Mouse (Mus musculus): ENCODE measurements around the gene Macf1. TPM values are rescaled to one million over a fixed set of nuclear protein-coding genes. Genes with fewer than 3 reads are reported as not detected.

Gene Macf1
- polyA plus RNA-seq, 1 experiment = 88.5 TPM

GRCm38 (mm10) chr4:123560896-123561295 lies 123.3 kb downstream of the Macf1 start:
- Histone ChIP-seq H3K4me2 (ENCODE audit: low read depth) (no peak overlapping the region), H3K4me3 (no peak overlapping the region), H3K36me3 (ENCODE audit: control insufficient read depth, insufficient read depth) (no peaks in the 10 kb centered on the region), H3ac (ENCODE audit: control insufficient read depth, insufficient read length) (no peak overlapping the region), H3K27me3 (ENCODE audit: control insufficient read depth, insufficient read depth, insufficient read length) (no peaks in the 10 kb centered on the region), H3K79me2 (ENCODE audit: control insufficient read depth, insufficient read depth) (peaks cover 83% of the 10 kb centered on the region)
- TF ChIP-seq MYOG (IDR thresholded peaks at IDR 0.05; ENCODE audit: control insufficient read depth in 1 of 3, insufficient read depth in 1 of 3, insufficient read length in 2 of 3, low read depth in 2 of 3) (no peak), MYOD1 (IDR thresholded peaks at IDR 0.05; ENCODE audit: control insufficient read depth in 1 of 3, insufficient read length in 2 of 3, low read depth in 2 of 3) (no peak), CEBPB (IDR thresholded peaks at IDR 0.05; ENCODE audit: insufficient read depth, poor library complexity, severe bottlenecking) (no peak), TCF3 (IDR thresholded peaks at IDR 0.05; ENCODE audit: insufficient read length, low read depth) (no peak), POLR2AphosphoS2 (IDR thresholded peaks at IDR 0.05; ENCODE audit: insufficient read length, low read depth) (no peak), SRF (IDR thresholded peaks at IDR 0.05; ENCODE audit: control insufficient read depth, insufficient read length, low read depth) (no peak), POLR2A (IDR thresholded peaks at IDR 0.05; ENCODE audit: insufficient read length, low read depth) (no peak), TCF12 (IDR thresholded peaks at IDR 0.05; ENCODE audit: insufficient read depth, poor library complexity, severe bottlenecking) (no peak), REST (IDR thresholded peaks at IDR 0.05; ENCODE audit: insufficient read depth, insufficient read length) (no peak), USF1 (IDR thresholded peaks at IDR 0.05; ENCODE audit: low read depth) (no peak), MAX (IDR thresholded peaks at IDR 0.05; ENCODE audit: low read depth) (no peak), E2F4 (IDR thresholded peaks at IDR 0.05; ENCODE audit: insufficient read depth) (no peak)

GRCm38 (mm10) chr4:123558496-123558895 lies 125.7 kb downstream of the Macf1 start:
- Histone ChIP-seq H3K27me3 (ENCODE audit: control insufficient read depth, insufficient read depth, insufficient read length) (no peaks in the 10 kb centered on the region), H3K36me3 (ENCODE audit: control insufficient read depth, insufficient read depth) (no peaks in the 10 kb centered on the region), H3K79me2 (ENCODE audit: control insufficient read depth, insufficient read depth) (peaks cover 83% of the 10 kb centered on the region), H3ac (ENCODE audit: control insufficient read depth, insufficient read length) (no peak overlapping the region), H3K4me3 (no peak overlapping the region), H3K4me2 (ENCODE audit: low read depth) (no peak overlapping the region)
- no peak for TF ChIP-seq USF1 (IDR thresholded peaks at IDR 0.05; ENCODE audit: low read depth)
- TF ChIP-seq POLR2AphosphoS2 (IDR thresholded peaks at IDR 0.05; ENCODE audit: insufficient read length, low read depth) = peak; percentile 21
- TF ChIP-seq REST (IDR thresholded peaks at IDR 0.05; ENCODE audit: insufficient read depth, insufficient read length) = no peak

GRCm38 (mm10) chr4:123555251-123555650 lies 128.9 kb downstream of the Macf1 start:
- Histone ChIP-seq H3K36me3 (ENCODE audit: control insufficient read depth, insufficient read depth) (peaks cover 14% of the 10 kb centered on the region), H3K79me2 (ENCODE audit: control insufficient read depth, insufficient read depth) (peaks cover 61% of the 10 kb centered on the region), H3K4me2 (ENCODE audit: low read depth) (no peak overlapping the region), H3K4me3 (no peak overlapping the region), H3K27me3 (ENCODE audit: control insufficient read depth, insufficient read depth, insufficient read length) (no peaks in the 10 kb centered on the region), H3ac (ENCODE audit: control insufficient read depth, insufficient read length) (no peak overlapping the region)
- TF ChIP-seq REST (IDR thresholded peaks at IDR 0.05; ENCODE audit: insufficient read depth, insufficient read length) (no peak), MYOD1 (IDR thresholded peaks at IDR 0.05; ENCODE audit: control insufficient read depth in 1 of 3, insufficient read length in 2 of 3, low read depth in 2 of 3) (no peak), MAX (IDR thresholded peaks at IDR 0.05; ENCODE audit: low read depth) (no peak), MYOG (IDR thresholded peaks at IDR 0.05; ENCODE audit: control insufficient read depth in 1 of 3, insufficient read depth in 1 of 3, insufficient read length in 2 of 3, low read depth in 2 of 3) (no peak), E2F4 (IDR thresholded peaks at IDR 0.05; ENCODE audit: insufficient read depth) (no peak), SRF (IDR thresholded peaks at IDR 0.05; ENCODE audit: control insufficient read depth, insufficient read length, low read depth) (no peak), POLR2A (IDR thresholded peaks at IDR 0.05; ENCODE audit: insufficient read length, low read depth) (no peak), POLR2AphosphoS2 (IDR thresholded peaks at IDR 0.05; ENCODE audit: insufficient read length, low read depth) (no peak), TCF3 (IDR thresholded peaks at IDR 0.05; ENCODE audit: insufficient read length, low read depth) (no peak)

- Histone ChIP-seq H3K4me3 (no peak overlapping the region), H3K27me3 (ENCODE audit: control insufficient read depth, insufficient read depth, insufficient read length) (no peaks in the 10 kb centered on the region), H3K79me2 (ENCODE audit: control insufficient read depth, insufficient read depth) (peaks cover 47% of the 10 kb centered on the region), H3K36me3 (ENCODE audit: control insufficient read depth, insufficient read depth) (peaks cover 27% of the 10 kb centered on the region), H3ac (ENCODE audit: control insufficient read depth, insufficient read length) (no peak overlapping the region), H3K4me2 (ENCODE audit: low read depth) (no peak overlapping the region)
- no peak for TF ChIP-seq POLR2A (IDR thresholded peaks at IDR 0.05; ENCODE audit: insufficient read length, low read depth)
- no peak for TF ChIP-seq TCF3 (IDR thresholded peaks at IDR 0.05; ENCODE audit: insufficient read length, low read depth)
- TF ChIP-seq MYOG (IDR thresholded peaks at IDR 0.05; ENCODE audit: control insufficient read depth in 1 of 3, insufficient read depth in 1 of 3, insufficient read length in 2 of 3, low read depth in 2 of 3) = no peak
- no peak for TF ChIP-seq REST (IDR thresholded peaks at IDR 0.05; ENCODE audit: insufficient read depth, insufficient read length)
- no peak for TF ChIP-seq CEBPB (IDR thresholded peaks at IDR 0.05; ENCODE audit: insufficient read depth, poor library complexity, severe bottlenecking)
- TF ChIP-seq MAX (IDR thresholded peaks at IDR 0.05; ENCODE audit: low read depth) = no peak
- TF ChIP-seq SRF (IDR thresholded peaks at IDR 0.05; ENCODE audit: control insufficient read depth, insufficient read length, low read depth) = no peak
- no peak for TF ChIP-seq MYOD1 (IDR thresholded peaks at IDR 0.05; ENCODE audit: control insufficient read depth in 1 of 3, insufficient read length in 2 of 3, low read depth in 2 of 3)
- no peak for TF ChIP-seq E2F4 (IDR thresholded peaks at IDR 0.05; ENCODE audit: insufficient read depth)
- no peak for TF ChIP-seq USF1 (IDR thresholded peaks at IDR 0.05; ENCODE audit: low read depth)
- TF ChIP-seq POLR2AphosphoS2 (IDR thresholded peaks at IDR 0.05; ENCODE audit: insufficient read length, low read depth) = no peak
- no peak for TF ChIP-seq TCF12 (IDR thresholded peaks at IDR 0.05; ENCODE audit: insufficient read depth, poor library complexity, severe bottlenecking)
Measured at GRCm38 (mm10) chr4:123552689-123553088, 131.5 kb downstream of the Macf1 start.

GRCm38 (mm10) chr4:123548317-123548716 lies 135.8 kb downstream of the Macf1 start:
- peaks cover 28% of the 10 kb centered on the region for H3K79me2 ChIP-seq (ENCODE audit: control insufficient read depth, insufficient read depth)
- TF ChIP-seq MYOG (IDR thresholded peaks at IDR 0.05; ENCODE audit: control insufficient read depth in 1 of 3, insufficient read depth in 1 of 3, insufficient read length in 2 of 3, low read depth in 2 of 3) (peak in 1 of 3 experiments; percentile 28), TCF3 (IDR thresholded peaks at IDR 0.05; ENCODE audit: insufficient read length, low read depth) (no peak), CEBPB (IDR thresholded peaks at IDR 0.05; ENCODE audit: insufficient read depth, poor library complexity, severe bottlenecking) (no peak), USF1 (IDR thresholded peaks at IDR 0.05; ENCODE audit: low read depth) (no peak), REST (IDR thresholded peaks at IDR 0.05; ENCODE audit: insufficient read depth, insufficient read length) (no peak), TCF12 (IDR thresholded peaks at IDR 0.05; ENCODE audit: insufficient read depth, poor library complexity, severe bottlenecking) (no peak), SRF (IDR thresholded peaks at IDR 0.05; ENCODE audit: control insufficient read depth, insufficient read length, low read depth) (no peak), MAX (IDR thresholded peaks at IDR 0.05; ENCODE audit: low read depth) (no peak), E2F4 (IDR thresholded peaks at IDR 0.05; ENCODE audit: insufficient read depth) (no peak), POLR2AphosphoS2 (IDR thresholded peaks at IDR 0.05; ENCODE audit: insufficient read length, low read depth) (no peak), MYOD1 (IDR thresholded peaks at IDR 0.05; ENCODE audit: control insufficient read depth in 1 of 3, insufficient read length in 2 of 3, low read depth in 2 of 3) (peak in 1 of 3 experiments; percentile 19), POLR2A (IDR thresholded peaks at IDR 0.05; ENCODE audit: insufficient read length, low read depth) (no peak)
- peaks cover 44% of the 10 kb centered on the region for H3K36me3 ChIP-seq (ENCODE audit: control insufficient read depth, insufficient read depth)
- no peak overlapping the region for H3K4me3 ChIP-seq
- peak overlapping the region; percentile 6 for H3K4me2 ChIP-seq (ENCODE audit: low read depth)
- no peaks in the 10 kb centered on the region for H3K27me3 ChIP-seq (ENCODE audit: control insufficient read depth, insufficient read depth, insufficient read length)
- no peak overlapping the region for H3ac ChIP-seq (ENCODE audit: control insufficient read depth, insufficient read length)
